Mouse (Mus musculus) lung, postnatal 0 days (tissue): ENCODE results near the gene Zbtb25. TPM values are rescaled to one million over a fixed set of nuclear protein-coding genes. Genes with fewer than 3 reads are reported as not detected.

Source experiments
- ATAC-seq: fragments of 200-750 bp; cut with Nextera tagmentation; 2 replicates; pipeline ENCODE4 v1.8.0; 2017; ENCODE audit warnings: moderate library complexity
- DNase-seq: peaks from one replicate; pipeline ENCODE4 v3.0.0-alpha.2; 2016; ENCODE audit warnings: low spot score
- H3K27ac ChIP-seq: fragments of 300-500 bp; sonication (generic); 2 replicates; pipeline ENCODE4 v1.5.1; 2014; ENCODE audit warnings: antibody characterized with exemption, mild to moderate bottlenecking, low read length, mixed read lengths
- H3K27me3 ChIP-seq: fragments of 300-500 bp; sonication (generic); replicated peaks from 2 replicates; pipeline ENCODE4 v1.6.1; 2014; ENCODE audit warnings: low read length, mixed read lengths; ENCODE audit not compliant: insufficient read depth
- H3K36me3 ChIP-seq: fragments of 300-500 bp; sonication (generic); 2 replicates; pipeline ENCODE4 v1.6.1; 2014; ENCODE audit warnings: low read length, mixed read lengths; ENCODE audit not compliant: insufficient read depth
- H3K4me1 ChIP-seq: fragments of 300-500 bp; sonication (generic); 2 replicates; pipeline ENCODE4 v1.6.1; 2014; ENCODE audit warnings: antibody characterized with exemption, low read depth, low read length, mixed read lengths; ENCODE audit not compliant: insufficient read depth
- H3K4me2 ChIP-seq: fragments of 300-500 bp; sonication (generic); replicated peaks from 2 replicates; pipeline ENCODE4 v1.6.1; 2014; ENCODE audit warnings: low read depth, mild to moderate bottlenecking, low read length, moderate library complexity, mixed read lengths
- H3K4me3 ChIP-seq: fragments of 300-500 bp; sonication (generic); 2 replicates; pipeline ENCODE4 v1.5.1; 2014; ENCODE audit warnings: low read depth, low read length
- H3K9ac ChIP-seq: fragments of 300-500 bp; sonication (generic); replicated peaks from 2 replicates; pipeline ENCODE4 v1.6.1; 2014; ENCODE audit warnings: low read depth, mild to moderate bottlenecking
- H3K9me3 ChIP-seq: fragments of 300-500 bp; sonication (generic); 2 replicates; pipeline ENCODE4 v1.6.1; 2016; ENCODE audit warnings: low read length, mixed read lengths
- CTCF ChIP-seq: IDR thresholded peaks from 2 replicates; pipeline ENCODE4 v1.5.1; 2016; ENCODE audit warnings: antibody characterized with exemption, mild to moderate bottlenecking
- EP300 ChIP-seq: IDR thresholded peaks from 2 replicates; pipeline ENCODE4 v1.6.1; 2016; ENCODE audit warnings: antibody characterized with exemption, mild to moderate bottlenecking, control low read depth
- WGBS: fragments of 180-500 bp; shearing (Covaris S2); extraction: QIAGEN DNeasy Blood & Tissue Kit; methylation state at CpG from one replicate; pipeline ENCODE4 v1.1.7; 2014; 5-methylcytosine and 5-hydroxymethylcytosine counted together
- polyA plus RNA-seq: library from polyadenylated mRNA; unstranded; fragments of >200 nt; fragmentation: Nextera tagmentation; extraction: Ambion mirVana; gene quantifications from 2 replicates; pipeline ENCODE4 v1.2.1, GENCODE M21; 2015

Gene Zbtb25
- polyA plus RNA-seq, 1 experiment from 2014 or later, result 7.5 TPM

DNA sequence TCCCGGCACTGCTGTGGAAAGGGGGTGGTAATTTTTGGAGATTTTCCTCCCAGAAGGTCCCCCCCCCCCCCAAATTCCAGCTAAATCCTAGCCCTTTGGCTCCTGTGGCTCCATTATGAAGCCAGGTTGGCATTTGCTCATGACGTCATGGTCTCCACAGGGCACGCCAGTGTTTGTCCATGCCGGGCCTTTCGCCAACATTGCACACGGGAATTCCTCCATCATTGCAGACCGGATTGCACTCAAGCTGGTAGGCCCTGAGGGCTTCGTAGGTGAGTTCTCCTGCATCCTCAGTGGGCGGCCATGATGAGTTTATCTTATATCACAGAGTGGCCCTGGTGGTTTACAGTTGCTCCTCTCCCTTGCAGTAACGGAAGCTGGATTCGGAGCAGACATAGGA lies 65.9 kb downstream of the Zbtb25 start:
- Histone ChIP-seq H3K36me3 (no peaks in the 10 kb centered on the region), H3K9me3 (no peaks in the 10 kb centered on the region), H3K27ac (0 out of 2 replicates have a peak overlapping the region, but pooled peaks have one; percentile 3), H3K4me2 (no peak overlapping the region), H3K4me1 (peaks cover 10% of the 10 kb centered on the region), H3K9ac (no peak overlapping the region), H3K4me3 (no peak overlapping the region), H3K27me3 (no peaks in the 10 kb centered on the region)
- TF ChIP-seq CTCF, result no peak
- TF ChIP-seq EP300, result peak; percentile 26; the same call in 1 of the 2 replicates
- DNase-seq (peak; percentile 55), ATAC-seq (no peak)
- WGBS, result 74% methylated on average over 11 of the region's 11 CpGs

DNA sequence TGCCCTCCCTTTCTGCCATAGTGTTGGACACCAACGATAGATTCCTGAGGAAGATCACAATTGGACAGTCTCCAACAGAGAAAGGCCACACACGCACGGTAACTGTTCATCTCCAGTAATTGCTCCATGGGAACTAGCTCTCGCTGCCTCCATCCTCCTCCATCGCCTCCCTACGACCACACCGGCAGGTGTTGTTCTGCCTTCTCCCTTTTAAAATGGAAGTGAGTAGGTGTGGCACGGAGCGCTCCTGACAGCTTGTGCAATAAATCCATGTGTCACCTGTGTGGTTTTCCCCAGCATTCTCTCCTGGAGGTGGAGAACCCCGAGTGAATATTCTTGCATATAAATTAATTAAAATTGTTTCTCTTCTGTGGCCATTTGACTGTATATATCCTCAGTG lies 69.0 kb downstream of the Zbtb25 start:
- Histone ChIP-seq H3K27ac (peak overlapping the region; percentile 68), H3K27me3 (no peaks in the 10 kb centered on the region), H3K4me2 (no peak overlapping the region), H3K4me3 (no peak overlapping the region), H3K36me3 (peaks cover 4% of the 10 kb centered on the region; the same call in 1 of the 2 replicates), H3K4me1 (peaks cover 8% of the 10 kb centered on the region), H3K9ac (no peak overlapping the region), H3K9me3 (no peaks in the 10 kb centered on the region)
- TF ChIP-seq CTCF, result no peak
- TF ChIP-seq EP300, result no peak
- ATAC-seq (no peak), DNase-seq (no peak)
- WGBS, result 71% methylated on average over 10 of the region's 10 CpGs

- peak; percentile 97 for ATAC-seq
- Histone ChIP-seq H3K4me3 (no peak overlapping the region), H3K9me3 (no peaks in the 10 kb centered on the region), H3K9ac (no peak overlapping the region), H3K27me3 (no peaks in the 10 kb centered on the region), H3K4me1 (peaks cover 8% of the 10 kb centered on the region), H3K27ac (peak overlapping the region; percentile 68), H3K36me3 (peaks cover 4% of the 10 kb centered on the region; the same call in 1 of the 2 replicates), H3K4me2 (no peak overlapping the region)
- peak; percentile 100 for TF ChIP-seq EP300
- no peak for TF ChIP-seq CTCF
- WGBS, result 63% methylated on average over 9 of the region's 9 CpGs
- peak; percentile 89 for DNase-seq
These were observed 70.0 kb downstream of the Zbtb25 start for GRCm38 (mm10) chr12:76299361-76299906.

GRCm38 (mm10) chr12:76297830-76298229 lies 71.6 kb downstream of the Zbtb25 start:
- Histone ChIP-seq H3K4me3 (no peak overlapping the region), H3K4me1 (peaks cover 8% of the 10 kb centered on the region), H3K4me2 (no peak overlapping the region), H3K9me3 (no peaks in the 10 kb centered on the region), H3K9ac (no peak overlapping the region), H3K27me3 (no peaks in the 10 kb centered on the region), H3K27ac (peak overlapping the region; percentile 68; the same call in 1 of the 2 replicates), H3K36me3 (peaks cover 4% of the 10 kb centered on the region; the same call in 1 of the 2 replicates)
- no peak for TF ChIP-seq EP300
- TF ChIP-seq CTCF, result no peak
- ATAC-seq, result no peak
- WGBS, result 87% methylated on average over 5 of the region's 5 CpGs
- DNase-seq, result no peak

Other genes with a start within 250 kb of the Zbtb25 start
- gene Esr2, start 192.3 kb downstream of the Zbtb25 start, polyA plus RNA-seq, result 0.81 and 1.3 TPM in 2 replicates
- gene Tex21, start 122.9 kb downstream of the Zbtb25 start, polyA plus RNA-seq, result not detected in 2 replicates
- gene Mthfd1, start 114.3 kb downstream of the Zbtb25 start, polyA plus RNA-seq, result 105 and 111 TPM in 2 replicates
- 84.2 and 108 TPM in 2 replicates for gene Akap5, start 44.7 kb downstream of the Zbtb25 start, polyA plus RNA-seq
- gene Zbtb1, start 664 bp upstream of the Zbtb25 start, polyA plus RNA-seq, result 5.8 and 6.9 TPM in 2 replicates
- 25.0 and 30.2 TPM in 2 replicates for gene Hspa2, start 34.6 kb upstream of the Zbtb25 start, polyA plus RNA-seq
- gene Ppp1r36, start 47.9 kb upstream of the Zbtb25 start, polyA plus RNA-seq, result 11.5 and 14.0 TPM in 2 replicates
- 2.1 and 2.9 TPM in 2 replicates for gene Plekhg3, start 161.3 kb upstream of the Zbtb25 start, polyA plus RNA-seq